Mouse (Mus musculus) CH12.LX (cell line): Measurements from ENCODE around the gene 4930544D05Rik. TPM values are rescaled to one million over a fixed set of nuclear protein-coding genes. Genes with fewer than 3 reads are reported as not detected.

ENCODE experiments used
- DNase-seq: peaks from one replicate; pipeline ENCODE4 v3.0.0-alpha.2; 2013; ENCODE audit errors: extremely low read depth
- H3K27ac ChIP-seq: 2 replicates; pipeline ENCODE4 v1.5.1; 2012; ENCODE audit warnings: low read depth, mild to moderate bottlenecking, control low read depth, moderate library complexity; ENCODE audit not compliant: insufficient read depth
- H3K27me3 ChIP-seq: replicated peaks from 2 replicates; pipeline ENCODE3; 2012; ENCODE audit warnings: inconsistent platforms
- H3K36me3 ChIP-seq, 2 experiments: replicated peaks in 1 of 2; 2 replicates each; pipeline versions ENCODE3 to v1.6.1; 2012; ENCODE audit warnings: inconsistent platforms in 1 of 2, low read length in 1 of 2, mild to moderate bottlenecking in 1 of 2, mixed read lengths in 1 of 2, moderate library complexity in 1 of 2; ENCODE audit not compliant: control insufficient read depth in 1 of 2, insufficient read depth in 1 of 2
- H3K4me1 ChIP-seq, 2 experiments: 2 replicates each; pipeline ENCODE4 v1.6.1; 2012; ENCODE audit warnings: inconsistent platforms in 1 of 2, moderate library complexity in 1 of 2; ENCODE audit not compliant: insufficient read depth in 2 of 2, control insufficient read depth in 1 of 2
- H3K4me2 ChIP-seq: 2 replicates; pipeline ENCODE4 v1.6.1; 2012; ENCODE audit warnings: low read depth, mild to moderate bottlenecking, control low read depth; ENCODE audit not compliant: poor library complexity, insufficient read depth, severe bottlenecking
- H3K4me3 ChIP-seq, 3 experiments: fragments of 150-350 bp in 1 of 3; sonication (generic) in 1 of 3; replicated peaks in 1 of 3; 2 replicates each; pipeline versions ENCODE3 to v1.5.1; 2011 to 2012; ENCODE audit warnings: low read depth in 2 of 3, low read length in 2 of 3, mild to moderate bottlenecking in 2 of 3, moderate library complexity in 2 of 3, control low read depth in 1 of 3, improper control_type of control experiment in 1 of 3, inconsistent platforms in 1 of 3, mixed read lengths in 1 of 3; ENCODE audit not compliant: poor library complexity in 1 of 3
- H3K79me2 ChIP-seq: replicated peaks from 2 replicates; pipeline ENCODE4 v1.6.1; 2012; ENCODE audit warnings: mild to moderate bottlenecking, moderate library complexity; ENCODE audit not compliant: control insufficient read depth, poor library complexity, insufficient read depth, severe bottlenecking; ENCODE audit errors: extremely low read depth
- H3K9ac ChIP-seq: 2 replicates; pipeline ENCODE4 v1.6.1; 2012; ENCODE audit warnings: low read depth, mild to moderate bottlenecking, control low read depth, moderate library complexity; ENCODE audit not compliant: insufficient read depth
- H3K9me3 ChIP-seq: replicated peaks from 2 replicates; pipeline ENCODE3; 2012; ENCODE audit warnings: low read length, inconsistent platforms, mixed read lengths
- BHLHE40 ChIP-seq: IDR thresholded peaks from 2 replicates; pipeline ENCODE4 v1.6.1; 2011; ENCODE audit warnings: mild to moderate bottlenecking, low read depth, low read length, improper control_type of control experiment
- CHD1 ChIP-seq: IDR thresholded peaks from 2 replicates; pipeline ENCODE4 v1.6.1; 2012; ENCODE audit warnings: low read depth, low read length, improper control_type of control experiment, inconsistent platforms
- CTCF ChIP-seq, 2 experiments: IDR thresholded peaks in 1 of 2; conservative IDR thresholded peaks in 1 of 2; 2 replicates each; pipeline ENCODE4 v1.5.1; 2011 to 2012; ENCODE audit warnings: low read depth in 2 of 2, low read length in 2 of 2, improper control_type of control experiment in 1 of 2, inconsistent platforms in 1 of 2, mild to moderate bottlenecking in 1 of 2, moderate library complexity in 1 of 2
- E2F4 ChIP-seq: IDR thresholded peaks from 2 replicates; pipeline ENCODE4 v1.6.1; 2011; ENCODE audit warnings: low read depth, low read length, improper control_type of control experiment; ENCODE audit not compliant: insufficient replicate concordance
- ELF1 ChIP-seq: IDR thresholded peaks from 2 replicates; pipeline ENCODE4 v1.6.1; 2014; ENCODE audit warnings: low read depth, mild to moderate bottlenecking, inconsistent platforms, low read length, improper control_type of control experiment
- GABPA ChIP-seq: IDR thresholded peaks from 2 replicates; pipeline ENCODE4 v1.6.1; 2012; ENCODE audit warnings: low read depth, low read length, improper control_type of control experiment, inconsistent platforms; ENCODE audit not compliant: insufficient replicate concordance
- JUN ChIP-seq: IDR thresholded peaks from 2 replicates; pipeline ENCODE4 v1.6.1; 2011; ENCODE audit warnings: low read depth, mild to moderate bottlenecking, low read length, improper control_type of control experiment, moderate library complexity; ENCODE audit not compliant: insufficient read depth
- JUND ChIP-seq: conservative IDR thresholded peaks from 2 replicates; pipeline ENCODE4 v1.6.1; 2011; ENCODE audit warnings: low read depth, low read length, improper control_type of control experiment
- KAT2A ChIP-seq: IDR thresholded peaks from 2 replicates; pipeline ENCODE4 v1.6.1; 2012; ENCODE audit warnings: low read length, improper control_type of control experiment, inconsistent platforms; ENCODE audit not compliant: insufficient replicate concordance
- MAFK ChIP-seq: IDR thresholded peaks from 2 replicates; pipeline ENCODE4 v1.6.1; 2011; ENCODE audit warnings: low read length, improper control_type of control experiment; ENCODE audit not compliant: insufficient replicate concordance
- MAX ChIP-seq: IDR thresholded peaks from 2 replicates; pipeline ENCODE4 v1.6.1; 2011; ENCODE audit warnings: low read length, improper control_type of control experiment
- MAZ ChIP-seq: IDR thresholded peaks from 2 replicates; pipeline ENCODE4 v1.6.1; 2012; ENCODE audit warnings: low read depth, mild to moderate bottlenecking, inconsistent platforms, low read length, improper control_type of control experiment, moderate library complexity
- PAX5 ChIP-seq: IDR thresholded peaks from 2 replicates; pipeline ENCODE4 v1.6.1; 2012; ENCODE audit warnings: low read length, inconsistent platforms, mixed read lengths
- POLR2A ChIP-seq: IDR thresholded peaks from 2 replicates; pipeline ENCODE4 v1.6.1; 2011; ENCODE audit warnings: low read depth, mild to moderate bottlenecking, improper control_type of control experiment, low read length
- POLR2AphosphoS2 ChIP-seq: IDR thresholded peaks from 2 replicates; pipeline ENCODE4 v1.6.1; 2011; ENCODE audit warnings: low read depth, low read length, improper control_type of control experiment
- SIN3A ChIP-seq: IDR thresholded peaks from 2 replicates; pipeline ENCODE4 v1.6.1; 2012; ENCODE audit warnings: low read length, improper control_type of control experiment, inconsistent platforms
- ZKSCAN1 ChIP-seq: IDR thresholded peaks from 2 replicates; pipeline ENCODE4 v1.6.1; 2012; ENCODE audit warnings: low read depth, inconsistent platforms, low read length, improper control_type of control experiment, borderline replicate concordance
- ZMIZ1 ChIP-seq: IDR thresholded peaks from 2 replicates; pipeline ENCODE4 v1.6.1; 2012; ENCODE audit warnings: low read depth, mild to moderate bottlenecking, inconsistent platforms, low read length, improper control_type of control experiment
- dilution Hi-C: fragments of 300-500 bp; cut with MboI; formaldehyde crosslinking; loops from 2 replicates; pipeline ENCODE4 v1.14.3; 2020; ENCODE audit warnings: low sequenced_read_pairs; ENCODE audit not compliant: extremely low pct_unique_long_range_greater_than_20kb, extremely low pct_ligation_motif_present
- in situ Hi-C: fragments of 300-500 bp; cut with MboI; formaldehyde crosslinking; loops from 3 replicates; pipeline ENCODE4 v1.14.3; 2019; ENCODE audit warnings: low sequenced_read_pairs, low pct_ligation_motif_present, low pct_unique_long_range_greater_than_20kb, mixed read lengths
- polyA plus RNA-seq: library from polyadenylated mRNA; unstranded; fragments of >175 nt; gene quantifications from 2 replicates; pipeline ENCODE4 v1.2.1, GENCODE M21; 2012; ENCODE audit warnings: low read depth; ENCODE audit not compliant: insufficient read length
- total RNA-seq, 2 experiments: library from RNA; depleted of rRNA; stranded (reverse); fragments of 300-350 nt in 1 of 2; fragments of >200 nt in 1 of 2; gene quantifications; 2 replicates each; pipeline ENCODE4 v1.2.3; 2012 to 2014

Gene 4930544D05Rik
- total and polyA plus RNA-seq, 3 experiments: 0.17 TPM; not detected in 2

- H3K4me3 ChIP-seq: no peak overlapping the region
- H3K9ac ChIP-seq: no peak overlapping the region
- peaks cover 4 to 86% of the 10 kb centered on the region in 2 experiments; a peak in 2 of 4 replicates for H3K4me1 ChIP-seq
- dilution Hi-C loops (no loop called here), in situ Hi-C loops (no loop called here)
- no peak for DNase-seq
- no peaks in the 10 kb centered on the region for H3K27me3 ChIP-seq
- peaks cover 9% of the 10 kb centered on the region for H3K79me2 ChIP-seq
- no peak overlapping the region for H3K4me2 ChIP-seq
- H3K36me3 ChIP-seq: peaks cover 7 to 76% of the 10 kb centered on the region in 2 experiments
- H3K9me3 ChIP-seq: no peaks in the 10 kb centered on the region
- no peak overlapping the region for H3K27ac ChIP-seq
- TF ChIP-seq MAX: no peak
- no peak for TF ChIP-seq PAX5
- no peak for TF ChIP-seq E2F4
- TF ChIP-seq POLR2AphosphoS2: no peak
- no peak for TF ChIP-seq MAFK
- no peak for TF ChIP-seq SIN3A
- no peak for TF ChIP-seq POLR2A
- TF ChIP-seq ZMIZ1: no peak
- no peak for TF ChIP-seq KAT2A
- no peak for TF ChIP-seq CTCF (conservative IDR thresholded peaks at IDR 0.05 in 1 of 2, IDR thresholded peaks at IDR 0.05 in 1 of 2; ENCODE audit: low read depth in 2 of 2, low read length in 2 of 2)
- TF ChIP-seq, all 38 proteins: peak for 0
Observed at GRCm38 (mm10) chr11:70571641-70572040, 44.0 kb upstream of the 4930544D05Rik start.

- H3K36me3 ChIP-seq: peaks cover 7 to 75% of the 10 kb centered on the region in 2 experiments
- no peak overlapping the region for H3K4me2 ChIP-seq
- H3K9ac ChIP-seq: no peak overlapping the region
- H3K4me3 ChIP-seq: no peak overlapping the region
- in situ Hi-C loops: no loop called here
- H3K79me2 ChIP-seq: peaks cover 7% of the 10 kb centered on the region
- dilution Hi-C loops: no loop called here
- no peaks in the 10 kb centered on the region for H3K27me3 ChIP-seq
- H3K27ac ChIP-seq: no peak overlapping the region
- no peaks in the 10 kb centered on the region for H3K9me3 ChIP-seq
- DNase-seq: no peak
- no peak for TF ChIP-seq BHLHE40
- no peak for TF ChIP-seq GABPA
- no peak for TF ChIP-seq ZKSCAN1
- no peak for TF ChIP-seq JUND
- no peak for TF ChIP-seq CTCF (conservative IDR thresholded peaks at IDR 0.05 in 1 of 2, IDR thresholded peaks at IDR 0.05 in 1 of 2; ENCODE audit: low read depth in 2 of 2, low read length in 2 of 2)
- no peak for TF ChIP-seq ELF1
- no peak for TF ChIP-seq CHD1
- TF ChIP-seq JUN: no peak
- no peak for TF ChIP-seq MAZ
- peaks cover 0 to 87% of the 10 kb centered on the region in 2 experiments; a peak in 2 of 4 replicates for H3K4me1 ChIP-seq
Observed at GRCm38 (mm10) chr11:70572348-70572902, 43.2 kb upstream of the 4930544D05Rik start.
